In genomic region chr17:35049561-35050016, GRCm38 (mm10) we compare ENCODE assay signal across 7 mouse cellular contexts. TPM values are rescaled to one million over a fixed set of nuclear protein-coding genes. Genes with fewer than 3 reads are reported as not detected.
DNase-seq lines count a peak whose midpoint lies in the region; ATAC-seq and TF ChIP-seq lines count a peak whose summit lies in the region.

Clic1 (plus strand) TSS chr17:35049966.

- TF ChIP-seq RAD21 in CH12.LX (IDR thresholded peaks at IDR 0.05; ENCODE audit: low read depth, low read length): no peak; the same call in 1 of the 2 replicates

- TF ChIP-seq EP300 in CH12.LX (IDR thresholded peaks at IDR 0.05; ENCODE audit: low read length): no peak

- intact Hi-C loops in heart, postnatal 10 days (cut with DNase I): no loop called here

- peak within 1 kb of the TSS; percentile 96 for H3K9ac ChIP-seq in CH12.LX (ENCODE audit: insufficient read depth, low read depth)
- H3K9ac ChIP-seq in stomach, embryonic 16.5 days (ENCODE audit: low read length): peak within 1 kb of the TSS; percentile 96

- 0 out of 2 replicates have a peak, but pooled peaks have one; percentile 37 for ATAC-seq in megakaryocyte-erythroid progenitor cell, adult 5-6 weeks (replicated peaks; ENCODE audit: low FRiP score, low TSS enrichment, poor library complexity, severe bottlenecking)
- peak; percentile 31 for ATAC-seq in stomach, embryonic 16.5 days (ENCODE audit: insufficient read depth, low FRiP score)

- peaks cover 7% of the 10 kb centered on the region for H3K9me3 ChIP-seq in CH12.LX (replicated peaks; ENCODE audit: low read length)
- no peaks in the 10 kb centered on the region for H3K9me3 ChIP-seq in stomach, embryonic 16.5 days (replicated peaks; ENCODE audit: control insufficient read depth, low read length)

- peak within 1 kb of the TSS; percentile 79 to 94 (median 86) for H3K4me3 ChIP-seq in CH12.LX (replicated peaks in 1 of 3; ENCODE audit: low read depth in 2 of 3, low read length in 2 of 3, poor library complexity in 1 of 3)
- peak within 1 kb of the TSS; percentile 83 for H3K4me3 ChIP-seq in embryonic fibroblast, embryonic 13.5 days (ENCODE audit: insufficient read depth, low read length)
- H3K4me3 ChIP-seq in stomach, embryonic 16.5 days (replicated peaks; ENCODE audit: low read length): peak within 1 kb of the TSS; percentile 88

- no peaks in the 10 kb centered on the region for H3K27me3 ChIP-seq in CH12.LX (replicated peaks)
- H3K27me3 ChIP-seq in stomach, embryonic 16.5 days (ENCODE audit: control insufficient read depth, insufficient read depth, low read length): no peaks in the 10 kb centered on the region

- DNase-seq in CH12.LX (ENCODE audit: extremely low read depth) (peak; percentile 56), R1 (ENCODE audit: low read depth, low spot score) (peak; percentile 41)
- DNase-seq in heart, postnatal 10 days: peak; percentile 70 to 71
- peak; percentile 78 to 86 for DNase-seq in kidney, postnatal 4 days

- peak within 1 kb of the TSS; percentile 96 for H3K27ac ChIP-seq in CH12.LX (ENCODE audit: insufficient read depth, low read depth)
- H3K27ac ChIP-seq in embryonic fibroblast, embryonic 13.5 days (ENCODE audit: insufficient read depth, low read length): peak within 1 kb of the TSS; percentile 99
- H3K27ac ChIP-seq in stomach, embryonic 16.5 days (ENCODE audit: low read length): peak within 1 kb of the TSS; percentile 99

- peaks cover 27% of the 10 kb centered on the region for H3K79me2 ChIP-seq in CH12.LX (replicated peaks; ENCODE audit: control insufficient read depth, extremely low read depth, insufficient read depth, poor library complexity, severe bottlenecking)

- TF ChIP-seq POLR2A in CH12.LX (IDR thresholded peaks at IDR 0.05; ENCODE audit: low read depth, low read length): no peak; the same call in 1 of the 2 replicates
- peak; percentile 84 for TF ChIP-seq POLR2A in embryonic fibroblast, embryonic 13.5 days (IDR thresholded peaks at IDR 0.05; ENCODE audit: low read depth, low read length)

- peaks cover 19 to 26% of the 10 kb centered on the region in 2 experiments for H3K36me3 ChIP-seq in CH12.LX (replicated peaks in 1 of 2; ENCODE audit: control insufficient read depth in 1 of 2, insufficient read depth in 1 of 2, low read length in 1 of 2)
- H3K36me3 ChIP-seq in stomach, embryonic 16.5 days (ENCODE audit: control insufficient read depth, insufficient read depth, low read length): peaks cover 17% of the 10 kb centered on the region

- H3K4me1 ChIP-seq in CH12.LX (ENCODE audit: control insufficient read depth in 1 of 2, insufficient read depth in 2 of 2): peaks cover 6 to 40% of the 10 kb centered on the region in 2 experiments
- peaks cover 12% of the 10 kb centered on the region; the same call in 1 of the 2 replicates for H3K4me1 ChIP-seq in embryonic fibroblast, embryonic 13.5 days (ENCODE audit: control insufficient read depth, insufficient read depth, low read length)
- H3K4me1 ChIP-seq in stomach, embryonic 16.5 days (ENCODE audit: control insufficient read depth, insufficient read depth, low read length): peaks cover 55% of the 10 kb centered on the region

- TF ChIP-seq CTCF in CH12.LX (conservative IDR thresholded peaks at IDR 0.05 in 1 of 2, IDR thresholded peaks at IDR 0.05 in 1 of 2; ENCODE audit: low read depth in 2 of 2, low read length in 2 of 2): no peak; a peak in 1 of 4 replicates
- no peak for TF ChIP-seq CTCF in embryonic fibroblast, embryonic 13.5 days (IDR thresholded peaks at IDR 0.05; ENCODE audit: borderline replicate concordance, insufficient read depth, low read length)

- dilution Hi-C loops in CH12.LX (cut with MboI; ENCODE audit: extremely low pct_ligation_motif_present, extremely low pct_unique_long_range_greater_than_20kb, low sequenced_read_pairs): no loop called here

- H3K4me2 ChIP-seq in CH12.LX (ENCODE audit: insufficient read depth, low read depth, poor library complexity, severe bottlenecking): peak within 1 kb of the TSS; percentile 59
- H3K4me2 ChIP-seq in stomach, embryonic 16.5 days (ENCODE audit: low read depth, low read length): peak within 1 kb of the TSS; percentile 67

- 2% methylated on average over 11 of the region's 11 CpGs for WGBS in stomach, embryonic 16.5 days

- in situ Hi-C loops in CH12.LX (cut with MboI; ENCODE audit: low pct_ligation_motif_present, low pct_unique_long_range_greater_than_20kb, low sequenced_read_pairs): no loop called here

TF ChIP-seq in CH12.LX, 34 proteins besides CTCF, POLR2A, EP300 and RAD21:
- TF ChIP-seq RCOR1 (conservative IDR thresholded peaks at IDR 0.05; ENCODE audit: low read depth, low read length) (no peak), MEF2A (IDR thresholded peaks at IDR 0.05; ENCODE audit: borderline replicate concordance, low read depth, low read length) (no peak), ELF1 (IDR thresholded peaks at IDR 0.05; ENCODE audit: low read depth, low read length) (peak; percentile 39), MAZ (IDR thresholded peaks at IDR 0.05; ENCODE audit: low read depth, low read length) (no peak), SIN3A (IDR thresholded peaks at IDR 0.05; ENCODE audit: low read length) (no peak), NRF1 (IDR thresholded peaks at IDR 0.05; ENCODE audit: low read depth, low read length) (no peak), UBTF (IDR thresholded peaks at IDR 0.05; ENCODE audit: low read depth, low read length) (no peak), MAFK (IDR thresholded peaks at IDR 0.05; ENCODE audit: insufficient replicate concordance, low read length) (no peak), TCF12 (IDR thresholded peaks at IDR 0.05; ENCODE audit: low read depth, low read length) (peak; percentile 38; the same call in 1 of the 2 replicates), ZKSCAN1 (IDR thresholded peaks at IDR 0.05; ENCODE audit: borderline replicate concordance, low read depth, low read length) (no peak), USF1 (IDR thresholded peaks at IDR 0.05; ENCODE audit: low read depth, low read length) (no peak), NELFE (IDR thresholded peaks at IDR 0.05; ENCODE audit: low read depth, low read length) (peak; percentile 18; the same call in 1 of the 2 replicates), SMC3 (IDR thresholded peaks at IDR 0.05; ENCODE audit: low read depth, low read length) (peak; percentile 7; the same call in 1 of the 2 replicates), MXI1 (IDR thresholded peaks at IDR 0.05; ENCODE audit: low read depth, low read length) (no peak), ZNF384 (IDR thresholded peaks at IDR 0.05; ENCODE audit: low read depth, low read length) (no peak), POLR2AphosphoS2 (IDR thresholded peaks at IDR 0.05; ENCODE audit: low read depth, low read length) (no peak), TBP (conservative IDR thresholded peaks at IDR 0.05; ENCODE audit: low read depth, low read length) (0 out of 2 replicates have a peak, but pooled peaks have one; percentile 14), JUND (conservative IDR thresholded peaks at IDR 0.05; ENCODE audit: low read depth, low read length) (no peak), BHLHE40 (IDR thresholded peaks at IDR 0.05; ENCODE audit: low read depth, low read length) (peak; percentile 15; the same call in 1 of the 2 replicates), JUN (IDR thresholded peaks at IDR 0.05; ENCODE audit: insufficient read depth, low read depth, low read length) (no peak)
TF ChIP-seq in CH12.LX: peak in this region for 6.

RNA-seq across cellular contexts. Expression of gene Clic1, which starts in this region (rescaled TPM):
- 182 and 198 TPM in 2 replicates for total RNA-seq in CH12.LX (2012; rRNA removed)
- 111 and 114 TPM in 2 replicates for total RNA-seq in CH12.LX (2014; rRNA removed)
- 160 and 163 TPM in 2 replicates for polyA plus RNA-seq in CH12.LX (2012; ENCODE audit: insufficient read length, low read depth)
- polyA plus RNA-seq in embryonic fibroblast, embryonic 13.5 days (2011; ENCODE audit: insufficient read length, low read depth, missing spikeins): 266 and 360 TPM in 2 replicates
- 100 to 1,000 TPM; 115 to 118 TPM for total RNA-seq in heart, postnatal 10 days (2021)
- total RNA-seq in megakaryocyte-erythroid progenitor cell, adult 5-6 weeks (2014; fragmentation: Nextera tagmentation): 126 and 137 TPM in 2 replicates
- 137 and 183 TPM in 2 replicates for total RNA-seq in megakaryocyte-erythroid progenitor cell, adult 5-6 weeks (2017)
- 396 and 441 TPM in 2 replicates for polyA plus RNA-seq in stomach, embryonic 16.5 days (2015; fragmentation: Nextera tagmentation; extraction: Ambion mirVana)

Comparison
In these comparisons a context has a peak if more than half of its experiments do, and no peak if none do; other contexts are left out.
1. Peak in every context shown above with its lines: DNase-seq, ATAC-seq, H3K4me3 ChIP-seq and H3K27ac ChIP-seq.